Mouse (Mus musculus) adrenal gland, postnatal 36 days (tissue): ENCODE results near the gene Olig2. TPM values are rescaled to one million over a fixed set of nuclear protein-coding genes. Genes with fewer than 3 reads are reported as not detected.
A peak's percentile ranks its signal among the peaks of the same experiment; 100 is the strongest.

ENCODE experiments used
- DNase-seq, 2 experiments: peaks; one replicate each; pipeline ENCODE4 v3.0.0; 2021; ENCODE audit warnings: mixed read lengths in 1 of 2
- long read RNA-seq, 2 experiments: library from polyadenylated mRNA; stranded (forward); transcript quantifications; one replicate each; pipeline ENCODE4 v2.0.0; 2021; ENCODE audit warnings: borderline sequencing depth in 2 of 2
- total RNA-seq, 2 experiments: library from RNA; stranded (reverse); gene quantifications; 2 replicates each; pipeline ENCODE4 v1.2.3; 2021

Gene Olig2
- not detected for total RNA-seq
- long read RNA-seq, experiment 1, result 0 reads
- long read RNA-seq, experiment 2, result 0 reads

DNA sequence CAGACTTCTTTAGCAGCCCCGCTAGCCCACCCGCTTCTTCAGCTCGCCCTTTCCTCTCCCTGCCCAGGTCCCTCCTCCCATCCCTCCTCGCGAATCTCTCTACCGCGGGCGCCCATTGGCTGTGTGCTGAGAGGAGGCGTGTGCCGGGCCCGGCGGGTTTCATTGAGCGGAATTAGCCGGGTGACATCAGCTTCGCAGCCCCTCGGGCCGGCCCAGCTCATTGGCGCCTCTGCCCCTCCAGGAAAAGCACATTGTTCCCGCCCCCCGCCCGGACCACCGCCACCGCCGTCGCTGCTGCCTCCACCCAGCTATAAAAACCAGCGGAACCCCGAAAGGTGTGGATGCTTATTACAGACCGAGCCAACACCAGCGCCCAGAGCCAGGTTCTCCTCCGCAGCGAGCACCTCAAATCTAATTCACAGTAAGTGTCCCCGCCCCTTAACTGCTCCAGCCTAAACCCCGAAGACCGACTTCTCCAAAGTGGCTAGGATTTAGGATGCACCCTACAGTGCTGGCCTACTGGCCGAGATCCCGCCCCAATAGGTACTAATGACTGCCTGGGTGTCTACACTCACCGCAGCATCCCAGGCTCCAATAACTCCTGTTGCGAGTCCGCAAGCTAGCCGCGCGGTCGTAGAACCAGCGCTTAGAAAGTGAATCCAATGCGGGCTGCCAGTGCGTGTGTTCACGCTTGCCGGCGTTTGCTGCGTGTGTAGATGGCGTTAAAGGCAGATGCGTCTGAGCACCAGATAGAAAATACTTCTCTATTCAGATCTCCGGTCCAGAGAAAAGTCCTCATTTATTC, at the start of gene Olig2:
Gene Olig2, plus strand, starts transcription at position 225 of the 805 bp plus-strand sequence.
- peak in 1 of 2 experiments; percentile 15 for DNase-seq

- no peak for DNase-seq
Measured at GRCm38 (mm10) chr16:91175892-91176291, 49.4 kb upstream of the Olig2 start.

- peak in 1 of 2 experiments; percentile 2 for DNase-seq
Measured at GRCm38 (mm10) chr16:91187046-91187445, 38.2 kb upstream of the Olig2 start.

DNA sequence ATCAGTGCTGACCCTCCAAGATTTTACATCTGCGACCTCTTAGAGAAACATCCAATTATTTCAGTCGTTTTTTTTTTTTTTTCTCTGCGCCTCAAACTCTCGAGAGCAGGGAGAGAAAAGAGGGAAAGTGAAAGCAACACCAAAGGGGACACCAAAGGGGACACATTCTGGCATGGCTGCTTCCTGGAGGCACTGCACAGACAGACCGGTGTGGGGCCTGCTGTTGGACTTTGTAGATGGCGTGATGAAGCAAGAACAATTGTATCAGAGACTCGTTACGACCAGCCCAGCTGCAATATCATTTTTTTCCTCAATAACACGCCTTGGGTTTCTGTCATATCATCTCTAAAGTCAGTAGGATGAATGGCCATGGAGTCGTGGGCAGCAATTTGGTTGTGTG, 37.6 kb upstream of the Olig2 start:
- DNase-seq, result no peak

GRCm38 (mm10) chr16:91188304-91188703, 37.0 kb upstream of the Olig2 start:
- DNase-seq, result no peak

DNA sequence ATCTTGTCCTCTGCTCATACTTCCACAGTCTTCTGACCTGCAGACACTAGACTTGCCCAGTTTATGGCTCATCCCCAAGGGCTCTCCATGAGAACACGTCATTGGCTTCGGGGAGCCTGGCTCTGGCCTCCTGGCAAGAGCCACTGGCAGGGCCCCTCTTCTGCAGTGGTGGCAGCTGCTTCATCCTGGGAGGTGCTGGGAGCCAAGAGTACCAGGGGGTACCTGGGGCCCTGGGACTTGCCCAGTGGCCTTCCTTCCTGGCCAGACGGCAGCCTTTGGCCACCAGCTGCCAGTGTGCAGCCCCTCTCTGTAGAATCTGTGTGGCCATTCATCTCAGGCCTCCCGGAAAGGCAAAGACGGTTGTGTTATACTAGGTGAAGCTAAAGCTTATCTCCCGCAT, 34.0 kb upstream of the Olig2 start:
- no peak for DNase-seq

- no peak for DNase-seq
Measured at GRCm38 (mm10) chr16:91191663-91192237, 33.5 kb upstream of the Olig2 start.

DNA sequence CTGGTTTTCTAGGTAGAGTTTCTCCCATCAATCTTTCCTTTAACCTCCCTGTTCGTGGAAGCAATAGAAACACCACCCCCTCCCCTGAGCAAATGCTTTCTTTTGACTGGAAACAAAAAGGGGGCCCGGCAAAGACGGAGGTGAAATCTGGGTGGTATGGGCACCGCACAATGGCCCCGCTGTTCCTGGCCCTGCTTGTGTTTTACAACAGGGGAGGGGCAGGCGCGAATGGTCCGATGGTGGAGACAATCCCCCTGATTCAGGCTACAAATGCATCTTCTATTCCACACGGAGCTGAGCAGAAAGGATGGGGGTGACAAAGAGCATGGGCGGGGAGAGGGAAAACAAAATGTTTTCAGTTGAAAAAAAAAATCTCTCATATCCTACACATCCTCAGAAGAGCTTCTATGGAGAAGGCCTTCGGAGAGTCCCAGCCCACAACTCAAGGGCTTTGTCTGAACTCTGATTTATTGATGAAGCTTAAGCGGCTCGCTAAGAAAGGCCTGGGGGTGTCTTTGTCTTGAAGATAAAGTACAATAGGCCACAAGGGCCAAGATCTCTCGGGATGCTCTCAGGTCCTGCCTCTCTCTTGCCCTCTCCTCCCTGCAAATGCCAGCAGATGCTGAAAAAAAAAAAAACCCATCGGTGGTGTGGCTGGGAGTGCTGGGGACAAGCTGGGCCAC, 32.4 kb upstream of the Olig2 start:
- DNase-seq, result no peak

DNA sequence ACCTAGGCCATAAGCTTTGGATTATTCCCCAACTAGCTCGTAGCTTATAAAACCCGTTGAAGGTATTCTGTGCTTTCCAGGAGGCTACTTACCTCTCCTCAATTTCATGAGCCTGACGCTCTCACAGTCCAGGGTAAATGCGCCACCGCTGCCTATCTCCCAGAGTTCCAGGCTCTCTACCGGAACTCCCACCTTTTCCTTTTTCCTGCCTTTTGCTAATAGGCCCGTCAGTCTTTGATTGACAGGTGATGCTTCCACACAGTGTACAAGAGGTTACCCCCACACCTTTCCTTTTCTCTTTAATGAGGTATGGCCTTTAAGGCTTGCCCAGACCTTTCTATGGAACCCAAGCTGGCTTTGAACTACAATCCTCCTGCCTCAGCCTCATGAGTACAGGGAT, 25.4 kb upstream of the Olig2 start:
- DNase-seq, result no peak

DNA sequence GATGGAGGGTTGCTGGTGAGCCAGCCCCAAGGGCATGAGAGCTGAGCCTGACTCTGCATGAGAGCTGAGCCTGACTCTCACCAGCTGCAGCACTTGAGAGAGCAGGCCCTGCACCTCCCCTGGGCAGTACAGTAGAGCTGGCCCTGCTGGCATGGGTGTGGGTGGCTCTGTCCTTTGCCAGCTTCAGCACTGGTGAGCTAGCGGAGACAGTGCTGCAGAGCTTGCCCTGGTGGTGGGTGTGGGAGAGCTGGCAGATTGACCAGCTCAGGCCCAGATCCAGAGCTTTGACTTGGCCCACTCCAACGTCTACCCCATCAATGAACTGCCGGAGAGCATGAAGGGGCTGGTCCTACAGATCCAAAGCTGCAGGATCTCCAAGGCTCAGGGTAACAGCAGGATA, 22.3 kb upstream of the Olig2 start:
- DNase-seq, result no peak

- no peak for DNase-seq
Measured at GRCm38 (mm10) chr16:91206371-91206770, 18.9 kb upstream of the Olig2 start.

GRCm38 (mm10) chr16:91217077-91217476, 8.2 kb upstream of the Olig2 start:
- no peak for DNase-seq

- no peak for DNase-seq
Measured at GRCm38 (mm10) chr16:91217948-91218347, 7.3 kb upstream of the Olig2 start.

- no peak for DNase-seq
Measured at GRCm38 (mm10) chr16:91219246-91219645, 6.0 kb upstream of the Olig2 start.

DNA sequence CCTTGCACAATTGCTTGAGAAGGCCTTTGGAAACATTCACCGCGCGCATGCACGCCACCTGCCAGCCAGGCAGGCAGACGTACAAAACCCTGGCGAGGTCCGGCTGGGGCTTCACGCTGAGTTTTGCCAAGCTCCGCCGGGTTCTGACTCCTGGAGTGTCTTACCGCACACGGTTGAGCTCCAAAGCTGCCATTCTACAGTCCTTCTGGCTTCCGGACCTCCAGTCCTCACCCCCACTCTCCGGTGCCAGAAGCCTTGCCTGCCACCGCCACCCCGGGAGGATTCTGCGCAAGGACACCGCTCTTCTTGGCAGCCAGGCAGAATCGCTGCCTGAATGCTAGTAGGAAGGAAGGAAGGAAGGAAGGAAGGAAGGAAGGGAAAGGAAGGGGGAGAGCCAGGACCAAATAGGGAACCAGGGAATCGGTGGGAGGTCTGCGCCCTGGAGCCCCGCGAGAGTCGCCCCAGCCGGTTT, 3.0 kb upstream of the Olig2 start:
- DNase-seq, result peak; percentile 20 to 30

- no peak for DNase-seq
Measured at GRCm38 (mm10) chr16:91222643-91223271, 2.5 kb upstream of the Olig2 start.

- no peak for DNase-seq
Measured at GRCm38 (mm10) chr16:91223327-91224067, 1.8 kb upstream of the Olig2 start.

DNA sequence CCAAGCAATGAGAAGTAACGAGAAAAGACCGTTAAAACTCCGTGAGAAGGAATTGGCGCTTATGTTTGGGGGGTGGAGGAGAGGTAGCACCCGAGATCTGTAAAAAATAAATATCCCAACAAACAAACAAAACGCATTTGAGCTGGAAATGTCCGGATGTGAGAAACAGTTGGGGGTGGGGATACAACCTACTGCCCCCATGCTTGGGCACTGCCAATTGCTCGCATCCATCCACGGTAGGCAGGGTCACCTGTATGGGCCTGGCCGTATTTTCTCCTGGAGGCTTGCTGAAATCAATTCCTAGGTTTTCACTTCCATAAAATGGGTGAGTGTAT, 1.2 kb upstream of the Olig2 start:
- no peak for DNase-seq

DNA sequence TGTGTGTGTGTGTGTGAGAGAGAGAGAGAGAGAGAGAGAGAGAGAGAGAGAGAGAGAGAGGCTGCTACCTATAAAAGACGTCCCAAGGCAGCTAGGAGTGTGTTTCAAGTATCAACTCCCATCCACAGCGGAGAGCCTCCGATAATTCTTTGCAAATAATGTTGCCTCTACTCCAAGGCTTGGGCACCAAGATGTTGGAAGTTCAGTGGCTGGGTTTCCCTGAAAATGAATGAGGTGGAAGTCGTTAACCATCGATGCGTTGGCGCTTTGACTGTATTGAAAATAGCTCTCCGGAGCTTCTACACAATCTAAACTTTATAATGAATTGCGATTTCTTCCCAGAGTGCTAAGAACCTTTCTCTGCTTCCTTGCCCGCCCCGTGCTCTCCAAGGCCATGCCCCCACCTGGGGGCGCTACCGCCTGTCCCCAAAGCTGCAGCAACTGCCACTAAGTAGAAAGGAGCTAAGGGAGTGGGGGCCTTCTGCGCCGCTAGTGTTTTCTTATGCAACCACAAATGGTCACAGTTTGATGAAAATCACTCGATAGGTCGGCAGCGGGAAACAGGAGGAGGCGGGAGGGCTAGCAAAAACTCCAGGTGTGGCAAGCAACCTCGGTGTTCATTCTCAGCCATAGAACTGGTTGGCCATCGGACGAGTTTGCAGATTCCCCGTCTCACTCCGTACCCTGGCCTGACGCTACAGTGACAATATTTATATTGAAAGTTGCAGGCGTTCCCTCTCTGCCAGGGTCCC, 600 bp upstream of the Olig2 start:
- peak; percentile 3 to 18 for DNase-seq

DNA sequence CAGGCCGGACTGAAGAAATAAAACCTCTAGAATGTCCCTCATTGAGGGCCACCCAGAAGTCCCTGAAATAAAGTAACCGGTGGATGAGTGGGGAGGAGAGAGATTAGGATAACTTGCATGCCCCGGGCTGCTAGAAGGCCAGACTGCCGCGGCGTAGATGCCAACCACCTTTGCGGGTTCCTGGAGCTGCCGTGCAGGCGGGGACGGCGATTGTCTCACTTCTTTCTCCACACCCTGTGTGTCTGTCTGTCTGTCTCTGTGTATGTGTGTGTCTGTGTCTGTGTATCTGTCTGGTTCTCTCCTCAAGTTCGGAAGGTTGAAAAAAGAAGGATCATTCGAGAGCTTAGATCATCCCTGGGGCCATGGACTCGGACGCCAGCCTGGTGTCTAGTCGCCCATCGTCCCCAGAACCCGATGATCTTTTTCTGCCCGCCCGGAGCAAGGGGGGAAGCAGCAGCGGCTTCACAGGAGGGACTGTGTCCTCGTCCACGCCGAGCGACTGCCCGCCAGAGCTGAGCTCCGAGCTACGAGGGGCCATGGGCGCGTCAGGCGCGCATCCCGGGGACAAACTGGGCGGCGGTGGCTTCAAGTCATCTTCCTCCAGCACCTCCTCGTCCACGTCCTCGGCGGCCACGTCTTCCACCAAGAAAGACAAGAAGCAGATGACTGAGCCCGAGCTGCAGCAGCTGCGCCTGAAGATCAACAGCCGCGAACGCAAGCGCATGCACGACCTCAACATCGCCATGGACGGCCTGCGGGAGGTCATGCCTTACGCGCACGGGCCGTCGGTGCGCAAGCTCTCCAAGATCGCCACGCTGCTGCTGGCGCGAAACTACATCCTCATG, 1.0 kb downstream of the Olig2 start:
- DNase-seq, result no peak
